Mouse (Mus musculus) intestine, embryonic 15.5 days (tissue): ENCODE measurements around the gene Klf6. TPM values are rescaled to one million over a fixed set of nuclear protein-coding genes. Genes with fewer than 3 reads are reported as not detected.

Experiments used
- ATAC-seq: fragments of 200-750 bp; cut with Nextera tagmentation; 2 replicates; pipeline ENCODE4 v1.8.0; 2017; ENCODE audit warnings: moderate TSS enrichment, moderate library complexity
- H3K27ac ChIP-seq: fragments of 300-500 bp; sonication (generic); 2 replicates; pipeline ENCODE4 v1.5.1; 2015; ENCODE audit warnings: mild to moderate bottlenecking, inconsistent platforms
- H3K27me3 ChIP-seq: fragments of 300-500 bp; sonication (generic); replicated peaks from 2 replicates; pipeline ENCODE4 v1.6.1; 2015; ENCODE audit warnings: inconsistent platforms
- H3K36me3 ChIP-seq: fragments of 300-500 bp; sonication (generic); 2 replicates; pipeline ENCODE4 v1.6.1; 2015; ENCODE audit warnings: inconsistent platforms
- H3K4me1 ChIP-seq: fragments of 300-500 bp; sonication (generic); replicated peaks from 2 replicates; pipeline ENCODE4 v1.6.1; 2015; ENCODE audit warnings: inconsistent platforms
- H3K4me2 ChIP-seq: fragments of 300-500 bp; sonication (generic); replicated peaks from 2 replicates; pipeline ENCODE4 v1.6.1; 2015; ENCODE audit warnings: mild to moderate bottlenecking, inconsistent platforms
- H3K4me3 ChIP-seq: fragments of 300-500 bp; sonication (generic); replicated peaks from 2 replicates; pipeline ENCODE4 v1.5.1; 2015; ENCODE audit warnings: inconsistent platforms
- H3K9ac ChIP-seq: fragments of 300-500 bp; sonication (generic); 2 replicates; pipeline ENCODE4 v1.6.1; 2015; ENCODE audit warnings: inconsistent platforms
- H3K9me3 ChIP-seq: fragments of 300-500 bp; sonication (generic); 2 replicates; pipeline ENCODE4 v1.6.1; 2016; ENCODE audit warnings: inconsistent platforms
- WGBS: fragments of 180-500 bp; shearing (Covaris S2); methylation state at CpG from one replicate; pipeline ENCODE4 v1.1.7; 2015; 5-methylcytosine and 5-hydroxymethylcytosine counted together
- polyA plus RNA-seq: library from polyadenylated mRNA; unstranded; fragments of >200 nt; fragmentation: Nextera tagmentation; extraction: Ambion mirVana; gene quantifications from 2 replicates; pipeline ENCODE4 v1.2.1, GENCODE M21; 2015

The Klf6 gene
- polyA plus RNA-seq, 1 experiment from 2014 or later: 79.5 TPM

GRCm38 (mm10) chr13:5886810-5887209 lies 25.5 kb downstream of the Klf6 start:
- ATAC-seq: no peak
- H3K36me3 ChIP-seq: no peaks in the 10 kb centered on the region
- H3K4me3 ChIP-seq: no peak overlapping the region
- WGBS: 87% methylated on average over 4 of the region's 4 CpGs
- H3K27me3 ChIP-seq: no peaks in the 10 kb centered on the region
- H3K27ac ChIP-seq: no peak overlapping the region
- no peak overlapping the region for H3K9ac ChIP-seq
- H3K9me3 ChIP-seq: no peaks in the 10 kb centered on the region
- no peaks in the 10 kb centered on the region for H3K4me1 ChIP-seq
- H3K4me2 ChIP-seq: no peak overlapping the region

- H3K36me3 ChIP-seq: no peaks in the 10 kb centered on the region
- no peak overlapping the region for H3K4me3 ChIP-seq
- 70% methylated on average over 5 of the region's 5 CpGs for WGBS
- no peaks in the 10 kb centered on the region for H3K4me1 ChIP-seq
- H3K9ac ChIP-seq: no peak overlapping the region
- no peaks in the 10 kb centered on the region for H3K9me3 ChIP-seq
- H3K27me3 ChIP-seq: no peaks in the 10 kb centered on the region
- no peak overlapping the region for H3K27ac ChIP-seq
- no peak for ATAC-seq
- no peak overlapping the region for H3K4me2 ChIP-seq
These were observed 26.9 kb downstream of the Klf6 start for GRCm38 (mm10) chr13:5888164-5888563.

- WGBS: 73% methylated on average over 1 of the region's 1 CpGs
- no peak for ATAC-seq
- Histone ChIP-seq H3K9ac (no peak overlapping the region), H3K4me3 (no peak overlapping the region), H3K27me3 (no peaks in the 10 kb centered on the region), H3K9me3 (no peaks in the 10 kb centered on the region), H3K36me3 (no peaks in the 10 kb centered on the region), H3K4me2 (no peak overlapping the region), H3K27ac (no peak overlapping the region), H3K4me1 (no peaks in the 10 kb centered on the region)
These were observed 27.4 kb downstream of the Klf6 start for GRCm38 (mm10) chr13:5888731-5889130.

GRCm38 (mm10) chr13:5890035-5890434 lies 28.8 kb downstream of the Klf6 start:
- Histone ChIP-seq H3K4me1 (no peaks in the 10 kb centered on the region), H3K9me3 (no peaks in the 10 kb centered on the region), H3K9ac (no peak overlapping the region), H3K36me3 (no peaks in the 10 kb centered on the region), H3K4me2 (no peak overlapping the region), H3K27me3 (no peaks in the 10 kb centered on the region), H3K4me3 (no peak overlapping the region), H3K27ac (no peak overlapping the region)
- no peak for ATAC-seq
- WGBS: 72% methylated on average over 3 of the region's 3 CpGs

GRCm38 (mm10) chr13:5892684-5893447 lies 31.6 kb downstream of the Klf6 start:
- Histone ChIP-seq H3K4me3 (no peak overlapping the region), H3K4me1 (no peaks in the 10 kb centered on the region), H3K27me3 (no peaks in the 10 kb centered on the region), H3K36me3 (no peaks in the 10 kb centered on the region), H3K4me2 (no peak overlapping the region), H3K9ac (no peak overlapping the region), H3K27ac (no peak overlapping the region), H3K9me3 (no peaks in the 10 kb centered on the region)
- ATAC-seq: peak; percentile 89
- WGBS: 59% methylated on average over 9 of the region's 9 CpGs

- WGBS: 73% methylated on average over 3 of the region's 3 CpGs
- no peaks in the 10 kb centered on the region for H3K27me3 ChIP-seq
- H3K27ac ChIP-seq: no peak overlapping the region
- ATAC-seq: no peak
- H3K4me1 ChIP-seq: no peaks in the 10 kb centered on the region
- H3K9ac ChIP-seq: no peak overlapping the region
- no peaks in the 10 kb centered on the region for H3K36me3 ChIP-seq
- H3K4me2 ChIP-seq: no peak overlapping the region
- no peak overlapping the region for H3K4me3 ChIP-seq
- H3K9me3 ChIP-seq: no peaks in the 10 kb centered on the region
These were observed 33.6 kb downstream of the Klf6 start for GRCm38 (mm10) chr13:5894910-5895309.

GRCm38 (mm10) chr13:5895851-5896250 lies 34.6 kb downstream of the Klf6 start:
- Histone ChIP-seq H3K36me3 (no peaks in the 10 kb centered on the region), H3K9ac (no peak overlapping the region), H3K4me1 (no peaks in the 10 kb centered on the region), H3K27me3 (no peaks in the 10 kb centered on the region), H3K4me2 (no peak overlapping the region), H3K27ac (no peak overlapping the region), H3K4me3 (no peak overlapping the region), H3K9me3 (no peaks in the 10 kb centered on the region)
- ATAC-seq: no peak
- 45% methylated on average over 3 of the region's 3 CpGs for WGBS

- no peak for ATAC-seq
- Histone ChIP-seq H3K9me3 (no peaks in the 10 kb centered on the region), H3K27me3 (no peaks in the 10 kb centered on the region), H3K36me3 (no peaks in the 10 kb centered on the region), H3K4me2 (no peak overlapping the region), H3K27ac (no peak overlapping the region), H3K9ac (no peak overlapping the region), H3K4me1 (no peaks in the 10 kb centered on the region), H3K4me3 (no peak overlapping the region)
- WGBS: 63% methylated on average over 14 of the region's 14 CpGs
These were observed 36.1 kb downstream of the Klf6 start for GRCm38 (mm10) chr13:5897176-5897959.

- no peak for ATAC-seq
- Histone ChIP-seq H3K4me3 (no peak overlapping the region), H3K27ac (no peak overlapping the region), H3K4me1 (no peaks in the 10 kb centered on the region), H3K9me3 (no peaks in the 10 kb centered on the region), H3K36me3 (no peaks in the 10 kb centered on the region), H3K27me3 (no peaks in the 10 kb centered on the region), H3K4me2 (no peak overlapping the region), H3K9ac (no peak overlapping the region)
- 78% methylated on average over 1 of the region's 1 CpGs for WGBS
These were observed 37.7 kb downstream of the Klf6 start for GRCm38 (mm10) chr13:5899021-5899420.

GRCm38 (mm10) chr13:5899641-5900040 lies 38.4 kb downstream of the Klf6 start:
- no peak overlapping the region for H3K9ac ChIP-seq
- H3K4me1 ChIP-seq: no peaks in the 10 kb centered on the region
- no peak for ATAC-seq
- WGBS: 80% methylated on average over 3 of the region's 3 CpGs
- H3K27ac ChIP-seq: no peak overlapping the region
- no peak overlapping the region for H3K4me3 ChIP-seq
- H3K36me3 ChIP-seq: no peaks in the 10 kb centered on the region
- H3K27me3 ChIP-seq: no peaks in the 10 kb centered on the region
- H3K9me3 ChIP-seq: no peaks in the 10 kb centered on the region
- no peak overlapping the region for H3K4me2 ChIP-seq

GRCm38 (mm10) chr13:5913201-5913600 lies 51.9 kb downstream of the Klf6 start:
- Histone ChIP-seq H3K9ac (no peak overlapping the region), H3K4me1 (no peaks in the 10 kb centered on the region), H3K4me2 (no peak overlapping the region), H3K9me3 (no peaks in the 10 kb centered on the region), H3K27me3 (no peaks in the 10 kb centered on the region), H3K4me3 (no peak overlapping the region), H3K36me3 (no peaks in the 10 kb centered on the region), H3K27ac (no peak overlapping the region)
- WGBS: 61% methylated on average over 3 of the region's 3 CpGs
- peak; percentile 34; the same call in 1 of the 2 replicates for ATAC-seq

GRCm38 (mm10) chr13:5917360-5917759 lies 56.1 kb downstream of the Klf6 start:
- H3K27me3 ChIP-seq: no peaks in the 10 kb centered on the region
- no peak overlapping the region for H3K4me3 ChIP-seq
- H3K36me3 ChIP-seq: no peaks in the 10 kb centered on the region
- H3K27ac ChIP-seq: no peak overlapping the region
- no peaks in the 10 kb centered on the region for H3K4me1 ChIP-seq
- peak; percentile 48 for ATAC-seq
- no peaks in the 10 kb centered on the region for H3K9me3 ChIP-seq
- no peak overlapping the region for H3K9ac ChIP-seq
- H3K4me2 ChIP-seq: no peak overlapping the region

GRCm38 (mm10) chr13:5919966-5920365 lies 58.7 kb downstream of the Klf6 start:
- Histone ChIP-seq H3K4me2 (no peak overlapping the region), H3K27ac (no peak overlapping the region), H3K4me3 (no peak overlapping the region), H3K4me1 (no peaks in the 10 kb centered on the region), H3K36me3 (no peaks in the 10 kb centered on the region), H3K9ac (no peak overlapping the region), H3K9me3 (no peaks in the 10 kb centered on the region), H3K27me3 (no peaks in the 10 kb centered on the region)
- ATAC-seq: peak; percentile 68; the same call in 1 of the 2 replicates
- 68% methylated on average over 4 of the region's 4 CpGs for WGBS
